Mouse (Mus musculus): ENCODE data around the gene Cog3. TPM values are rescaled to one million over a fixed set of nuclear protein-coding genes. Genes with fewer than 3 reads are reported as not detected.

The Cog3 gene
- polyA plus RNA-seq (2014; fragmentation: Nextera tagmentation; extraction: Ambion mirVana) = 25.4 and 26.1 TPM in 2 replicates

- Histone ChIP-seq H3K4me1 (ENCODE audit: insufficient read depth) (no peaks in the 10 kb centered on the region), H3K4me2 (peak within 1 kb of the TSS; percentile 76), H3K9ac (peak within 1 kb of the TSS; percentile 93), H3K4me3 (ENCODE audit: low read depth, low read length) (peak within 1 kb of the TSS; percentile 98), H3K27ac (ENCODE audit: low read depth) (peak within 1 kb of the TSS; percentile 90), H3K36me3 (ENCODE audit: insufficient read depth) (no peaks in the 10 kb centered on the region), H3K9me3 (ENCODE audit: low read depth, low read length) (no peaks in the 10 kb centered on the region), H3K27me3 (ENCODE audit: insufficient read depth, low read length) (no peaks in the 10 kb centered on the region)
- DNase-seq = peak; percentile 96
- peak; percentile 36 for TF ChIP-seq CTCF (IDR thresholded peaks at IDR 0.05; ENCODE audit: low read depth)
- WGBS = under 1% methylated on average over 75 of the region's 78 CpGs
- peak; percentile 99 for ATAC-seq (ENCODE audit: insufficient read depth)
These were observed at the start of gene Cog3 for GRCm38 (mm10) chr14:75753991-75754817. Gene Cog3 (minus strand): TSS chr14:75754517.

- no peak for ATAC-seq (ENCODE audit: insufficient read depth)
- Histone ChIP-seq H3K4me3 (ENCODE audit: low read depth, low read length) (no peak overlapping the region), H3K9me3 (ENCODE audit: low read depth, low read length) (no peaks in the 10 kb centered on the region), H3K4me1 (ENCODE audit: insufficient read depth) (no peaks in the 10 kb centered on the region), H3K4me2 (no peak overlapping the region), H3K9ac (no peak overlapping the region), H3K27ac (ENCODE audit: low read depth) (no peak overlapping the region), H3K36me3 (ENCODE audit: insufficient read depth) (no peaks in the 10 kb centered on the region), H3K27me3 (ENCODE audit: insufficient read depth, low read length) (no peaks in the 10 kb centered on the region)
- DNase-seq = no peak
- no peak for TF ChIP-seq CTCF (IDR thresholded peaks at IDR 0.05; ENCODE audit: low read depth)
- 20% methylated on average over 5 of the region's 5 CpGs for WGBS
These were observed 43.6 kb upstream of the Cog3 start for GRCm38 (mm10) chr14:75797769-75798386.

DNA sequence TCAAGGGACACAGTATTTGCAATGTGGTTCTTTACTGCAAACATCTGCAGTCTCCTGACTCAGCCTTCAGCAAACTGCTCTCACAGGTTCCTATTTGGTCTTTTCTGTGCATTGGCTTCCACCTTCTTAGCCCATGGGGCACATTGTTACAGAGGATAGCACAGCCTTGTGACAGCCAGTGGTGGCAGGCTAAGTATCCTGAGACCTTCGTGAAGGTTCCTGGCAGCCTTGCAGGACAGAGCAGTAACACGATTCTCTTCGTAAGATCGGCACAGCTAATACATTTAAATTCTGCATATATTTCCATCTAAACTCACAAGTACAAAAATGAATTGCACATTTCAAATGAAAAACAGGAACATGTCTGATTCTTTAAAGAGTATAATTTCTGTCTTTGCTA is 41.6 kb upstream of the Cog3 start:
- H3K4me3 ChIP-seq (ENCODE audit: low read depth, low read length) = no peak overlapping the region
- H3K4me2 ChIP-seq = no peak overlapping the region
- TF ChIP-seq CTCF (IDR thresholded peaks at IDR 0.05; ENCODE audit: low read depth) = no peak
- no peak overlapping the region for H3K27ac ChIP-seq (ENCODE audit: low read depth)
- no peaks in the 10 kb centered on the region for H3K4me1 ChIP-seq (ENCODE audit: insufficient read depth)
- WGBS = 83% methylated on average over 4 of the region's 4 CpGs
- ATAC-seq (ENCODE audit: insufficient read depth) (no peak), DNase-seq (no peak)
- no peaks in the 10 kb centered on the region for H3K9me3 ChIP-seq (ENCODE audit: low read depth, low read length)
- no peaks in the 10 kb centered on the region for H3K36me3 ChIP-seq (ENCODE audit: insufficient read depth)
- no peak overlapping the region for H3K9ac ChIP-seq
- H3K27me3 ChIP-seq (ENCODE audit: insufficient read depth, low read length) = no peaks in the 10 kb centered on the region

DNA sequence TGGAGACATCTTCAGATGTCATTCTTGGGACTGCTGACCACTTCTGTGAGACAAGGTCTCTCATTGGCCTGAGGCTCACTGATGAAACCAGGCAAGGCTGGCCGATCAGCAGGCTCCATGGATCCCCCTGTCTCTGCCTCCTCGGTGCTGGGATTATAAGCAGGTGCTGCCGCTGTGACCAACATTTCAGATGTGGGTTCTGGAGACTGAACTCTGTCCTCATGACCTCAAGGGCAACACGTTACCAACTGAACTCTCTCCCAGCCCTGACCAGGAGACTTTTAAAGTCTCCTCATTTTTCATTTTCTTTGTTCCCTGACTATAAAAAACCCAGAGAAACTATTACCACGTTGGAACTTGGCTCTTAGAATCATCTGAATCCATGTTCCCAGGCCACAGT is 40.4 kb upstream of the Cog3 start:
- Histone ChIP-seq H3K9me3 (ENCODE audit: low read depth, low read length) (no peaks in the 10 kb centered on the region), H3K36me3 (ENCODE audit: insufficient read depth) (no peaks in the 10 kb centered on the region), H3K4me2 (no peak overlapping the region), H3K4me3 (ENCODE audit: low read depth, low read length) (no peak overlapping the region), H3K4me1 (ENCODE audit: insufficient read depth) (no peaks in the 10 kb centered on the region), H3K27me3 (ENCODE audit: insufficient read depth, low read length) (no peaks in the 10 kb centered on the region), H3K9ac (no peak overlapping the region), H3K27ac (ENCODE audit: low read depth) (no peak overlapping the region)
- ATAC-seq (ENCODE audit: insufficient read depth) (no peak), DNase-seq (no peak)
- 73% methylated on average over 5 of the region's 5 CpGs for WGBS
- TF ChIP-seq CTCF (IDR thresholded peaks at IDR 0.05; ENCODE audit: low read depth) = no peak

DNA sequence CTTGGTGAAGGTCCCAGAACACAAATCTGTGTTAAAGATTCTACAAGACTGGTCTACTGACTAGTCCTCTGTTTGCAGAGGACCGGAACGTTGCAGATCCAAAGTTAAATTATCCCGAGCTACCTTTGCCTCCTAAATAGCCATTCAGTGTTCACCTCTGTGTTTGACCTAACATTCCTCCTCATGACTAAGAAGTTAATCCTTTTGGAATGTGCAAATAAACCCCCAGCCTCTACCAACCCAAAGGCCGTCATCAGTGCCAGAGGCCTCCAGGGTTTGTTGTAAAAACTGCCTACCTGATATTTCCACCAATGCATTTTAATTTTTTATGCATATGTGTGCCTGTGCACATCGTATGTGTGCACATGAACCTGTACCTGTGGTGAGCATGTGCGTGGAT is 40.0 kb upstream of the Cog3 start:
- Histone ChIP-seq H3K36me3 (ENCODE audit: insufficient read depth) (no peaks in the 10 kb centered on the region), H3K9me3 (ENCODE audit: low read depth, low read length) (no peaks in the 10 kb centered on the region), H3K9ac (no peak overlapping the region), H3K27me3 (ENCODE audit: insufficient read depth, low read length) (no peaks in the 10 kb centered on the region), H3K27ac (ENCODE audit: low read depth) (no peak overlapping the region), H3K4me1 (ENCODE audit: insufficient read depth) (no peaks in the 10 kb centered on the region), H3K4me2 (no peak overlapping the region), H3K4me3 (ENCODE audit: low read depth, low read length) (no peak overlapping the region)
- peak; percentile 8 for DNase-seq
- WGBS = 56% methylated on average over 6 of the region's 6 CpGs
- no peak for ATAC-seq (ENCODE audit: insufficient read depth)
- no peak for TF ChIP-seq CTCF (IDR thresholded peaks at IDR 0.05; ENCODE audit: low read depth)

DNA sequence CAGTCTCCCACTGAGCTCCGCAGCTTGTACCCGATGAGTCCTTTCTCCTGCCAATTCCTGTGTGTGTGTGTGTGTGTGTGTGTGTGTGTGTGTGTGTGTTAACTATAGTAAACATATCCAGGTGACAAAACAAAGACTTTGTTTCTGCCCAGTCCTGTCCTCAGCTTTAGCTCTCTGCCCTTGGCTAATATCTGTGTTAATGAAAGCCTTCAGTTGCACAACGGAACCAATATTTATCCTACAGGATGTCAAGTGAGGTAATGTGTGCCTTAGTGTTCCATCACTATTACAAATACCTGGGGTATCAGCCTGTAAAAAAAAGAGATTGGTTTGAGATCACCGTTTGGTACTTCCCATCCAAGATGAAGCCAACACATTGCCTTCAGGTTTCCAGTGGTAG is 38.8 kb upstream of the Cog3 start:
- DNase-seq (no peak), ATAC-seq (ENCODE audit: insufficient read depth) (no peak)
- WGBS = 83% methylated on average over 4 of the region's 4 CpGs
- Histone ChIP-seq H3K27me3 (ENCODE audit: insufficient read depth, low read length) (0 out of 2 replicates have a peak, but pooled peaks cover 5% of the 10 kb centered on the region), H3K9ac (no peak overlapping the region), H3K4me2 (no peak overlapping the region), H3K9me3 (ENCODE audit: low read depth, low read length) (no peaks in the 10 kb centered on the region), H3K4me1 (ENCODE audit: insufficient read depth) (no peaks in the 10 kb centered on the region), H3K36me3 (ENCODE audit: insufficient read depth) (no peaks in the 10 kb centered on the region), H3K4me3 (ENCODE audit: low read depth, low read length) (no peak overlapping the region), H3K27ac (ENCODE audit: low read depth) (no peak overlapping the region)
- TF ChIP-seq CTCF (IDR thresholded peaks at IDR 0.05; ENCODE audit: low read depth) = no peak

DNA sequence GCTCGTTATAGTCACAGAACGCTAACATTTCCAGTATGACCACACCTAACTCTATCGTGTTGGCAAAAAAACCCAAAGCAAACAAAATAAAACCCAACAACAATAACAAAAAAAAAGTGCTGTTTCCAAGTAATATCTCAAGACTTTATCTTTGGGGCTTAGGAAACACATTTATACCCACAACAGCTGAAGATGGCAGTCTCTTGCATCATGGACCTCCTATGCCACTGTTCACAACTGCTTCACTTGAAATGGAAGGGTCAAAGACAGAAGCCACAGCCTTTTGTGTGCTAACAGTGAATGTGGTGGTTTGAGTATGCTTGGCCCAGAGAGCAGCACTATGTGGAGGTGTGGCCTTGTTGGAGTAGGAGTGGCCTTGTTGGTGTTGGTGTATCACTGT is 37.1 kb upstream of the Cog3 start:
- no peak for TF ChIP-seq CTCF (IDR thresholded peaks at IDR 0.05; ENCODE audit: low read depth)
- ATAC-seq (ENCODE audit: insufficient read depth) = no peak
- H3K4me1 ChIP-seq (ENCODE audit: insufficient read depth) = no peaks in the 10 kb centered on the region; the same call in 1 of the 2 replicates
- WGBS = 77% methylated on average over 3 of the region's 3 CpGs
- H3K9ac ChIP-seq = no peak overlapping the region
- no peak for DNase-seq
- H3K4me3 ChIP-seq (ENCODE audit: low read depth, low read length) = no peak overlapping the region
- no peak overlapping the region for H3K27ac ChIP-seq (ENCODE audit: low read depth)
- H3K36me3 ChIP-seq (ENCODE audit: insufficient read depth) = no peaks in the 10 kb centered on the region
- H3K9me3 ChIP-seq (ENCODE audit: low read depth, low read length) = no peaks in the 10 kb centered on the region
- H3K4me2 ChIP-seq = no peak overlapping the region
- 0 out of 2 replicates have a peak, but pooled peaks cover 5% of the 10 kb centered on the region for H3K27me3 ChIP-seq (ENCODE audit: insufficient read depth, low read length)
